Mouse (Mus musculus) MEL-GATA-1-ER (cell line): ENCODE measurements around the gene Csn1s2b.
"Not testable (repeated sequence)": the region's sequence is repeated elsewhere in the genome, so short reads cannot be mapped to it uniquely, and the experiment has no call there.

ENCODE experiments used
- DNase-seq: peaks from one replicate; pipeline ENCODE4 v3.0.0-alpha.2; 2012; ENCODE audit warnings: low read depth; ENCODE audit errors: extremely low read depth

The Csn1s2b gene

DNA sequence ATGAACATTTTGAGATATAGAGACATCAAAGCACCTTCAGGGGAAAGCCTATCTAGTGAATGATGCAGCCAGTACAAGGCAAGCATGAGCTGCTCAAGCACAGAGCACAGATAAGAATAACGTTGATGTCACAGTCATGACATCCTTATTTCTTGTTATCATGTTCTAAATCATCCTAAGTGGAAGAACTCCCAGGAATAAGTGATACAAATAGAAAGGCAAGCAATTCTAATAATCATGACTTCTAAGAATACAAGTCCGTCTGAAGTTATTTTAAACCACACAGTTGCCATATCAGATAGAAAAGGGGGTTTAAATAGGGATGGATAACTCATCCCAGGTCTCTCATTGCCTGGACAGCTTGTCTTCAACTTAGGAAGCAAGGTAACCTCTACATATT lies at the start of gene Csn1s2b:
TSS of gene Csn1s2b (plus strand) at position 301 of the 400 bp plus-strand sequence.
- DNase-seq: no peak

DNA sequence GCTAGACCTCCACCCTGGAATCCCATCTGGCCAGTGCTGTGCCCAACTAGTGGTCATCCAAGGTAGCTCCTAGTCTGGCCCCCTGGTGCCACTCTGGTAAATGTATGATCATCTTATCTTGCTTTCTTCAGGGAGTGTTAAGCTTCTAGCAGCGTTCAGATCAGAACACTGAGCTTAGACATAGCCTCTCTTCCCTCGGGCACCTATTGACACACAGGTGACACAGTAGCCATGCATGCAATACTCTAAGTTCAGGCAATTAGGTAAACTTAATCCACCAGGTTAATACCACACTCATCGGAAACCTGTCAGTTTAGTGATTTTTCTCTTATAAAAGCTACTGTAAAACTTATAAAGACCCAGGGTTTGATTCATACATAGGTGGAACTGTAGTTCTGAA lies 43.3 kb upstream of the Csn1s2b start:
- no peak for DNase-seq

DNA sequence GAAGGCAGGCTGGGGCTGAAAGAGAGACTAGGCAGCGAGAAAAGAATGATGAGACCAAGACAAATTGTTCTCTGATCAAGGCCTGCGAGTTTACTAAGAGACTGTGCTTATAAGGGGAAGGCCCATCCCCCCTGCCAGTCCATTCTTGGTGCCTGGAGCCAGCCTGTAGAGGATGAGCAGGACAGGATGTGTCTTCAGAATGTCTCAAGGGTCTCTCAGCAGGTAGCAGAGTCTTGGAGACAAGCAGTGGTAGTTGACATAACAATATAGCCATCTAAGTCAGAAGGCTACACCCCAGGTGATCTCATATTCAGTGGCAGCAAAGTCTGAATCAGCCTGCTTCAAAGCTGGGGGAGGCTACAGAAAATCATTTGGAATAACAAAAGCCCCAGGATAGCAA lies 35.7 kb upstream of the Csn1s2b start:
- not testable (repeated sequence) for DNase-seq

DNA sequence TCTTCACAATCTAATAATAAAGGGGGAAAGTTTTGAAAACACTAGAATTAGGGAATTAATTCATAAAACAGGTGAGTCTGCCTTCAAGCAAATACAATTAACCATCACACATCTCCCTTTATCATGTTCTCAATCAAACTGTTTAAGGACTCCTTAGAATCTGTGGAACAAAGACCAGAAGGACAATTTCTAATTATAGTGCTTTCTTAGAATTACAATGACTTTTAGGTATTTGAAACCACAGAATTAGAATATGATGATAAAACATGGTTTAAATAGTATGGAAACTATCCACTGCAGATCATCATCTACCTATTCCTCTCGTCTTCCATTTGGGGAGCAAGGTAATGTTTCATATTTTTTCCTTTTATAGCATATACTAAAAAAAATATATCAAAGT lies 33.6 kb upstream of the Csn1s2b start, which contains the start of gene Csn1s2a:
TSS of gene Csn1s2a (plus strand) at position 301 of the 400 bp plus-strand sequence.
- no peak for DNase-seq

DNA sequence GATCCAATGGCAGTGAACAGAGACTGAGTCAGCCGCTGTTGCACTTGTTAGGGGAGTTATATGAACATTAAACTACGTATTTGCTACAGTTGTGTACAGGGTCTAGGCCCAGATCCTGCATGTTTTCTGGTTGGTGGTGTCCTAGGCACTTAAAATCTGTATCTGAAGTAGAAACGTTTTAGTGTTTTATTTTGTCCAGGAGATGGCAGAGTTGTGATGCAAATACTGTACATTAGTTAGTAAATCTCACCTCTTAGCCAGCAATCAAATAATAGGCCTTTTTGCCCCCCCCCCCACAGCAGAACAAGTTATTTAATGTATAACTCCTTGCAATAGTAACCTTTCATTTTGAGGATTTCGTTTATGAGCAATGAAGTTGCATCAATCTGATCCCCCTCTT lies 25.2 kb upstream of the Csn1s2b start:
- DNase-seq: no peak

DNA sequence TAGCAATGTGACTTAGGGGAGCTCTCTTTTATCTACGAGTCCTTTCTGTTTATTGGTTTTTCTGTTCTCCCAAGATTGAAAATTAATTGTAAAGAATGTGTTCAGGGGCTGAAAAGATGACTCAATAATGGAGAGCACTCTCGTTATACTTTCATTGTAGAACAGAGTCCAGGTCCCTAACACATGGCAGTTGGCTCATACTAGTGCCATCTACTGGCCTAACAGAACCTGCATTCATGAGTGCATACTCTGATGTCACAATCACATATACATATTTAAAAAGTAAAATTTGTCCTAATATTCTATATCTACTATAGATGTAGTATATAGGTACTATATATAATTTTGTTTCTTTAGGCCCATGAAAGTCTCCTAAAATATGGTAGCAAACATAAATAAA lies 1.4 kb downstream of the Csn1s2b start:
- DNase-seq: no peak

DNA sequence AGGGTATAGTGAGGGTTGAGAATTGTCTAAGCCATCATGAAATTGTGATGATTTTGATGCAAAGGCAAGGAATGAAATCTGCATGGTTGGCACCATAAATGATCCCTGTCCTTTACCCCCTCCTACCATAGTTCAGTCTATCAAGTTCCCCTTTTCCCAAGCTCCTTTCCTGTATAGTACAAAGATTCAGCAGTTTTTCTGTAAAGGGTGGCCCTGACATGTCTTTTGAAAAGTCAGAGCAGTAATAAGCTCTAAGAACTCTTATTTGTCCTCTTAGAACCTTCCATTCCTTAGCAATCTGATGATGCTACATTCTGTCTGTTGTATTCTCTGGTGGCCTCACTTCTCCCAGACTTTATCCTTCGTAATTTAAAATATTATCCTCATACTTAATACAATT lies 17.5 kb downstream of the Csn1s2b start, which contains the start of gene Prr27:
TSS of gene Prr27 (plus strand) at position 301 of the 400 bp plus-strand sequence.
- no peak for DNase-seq

DNA sequence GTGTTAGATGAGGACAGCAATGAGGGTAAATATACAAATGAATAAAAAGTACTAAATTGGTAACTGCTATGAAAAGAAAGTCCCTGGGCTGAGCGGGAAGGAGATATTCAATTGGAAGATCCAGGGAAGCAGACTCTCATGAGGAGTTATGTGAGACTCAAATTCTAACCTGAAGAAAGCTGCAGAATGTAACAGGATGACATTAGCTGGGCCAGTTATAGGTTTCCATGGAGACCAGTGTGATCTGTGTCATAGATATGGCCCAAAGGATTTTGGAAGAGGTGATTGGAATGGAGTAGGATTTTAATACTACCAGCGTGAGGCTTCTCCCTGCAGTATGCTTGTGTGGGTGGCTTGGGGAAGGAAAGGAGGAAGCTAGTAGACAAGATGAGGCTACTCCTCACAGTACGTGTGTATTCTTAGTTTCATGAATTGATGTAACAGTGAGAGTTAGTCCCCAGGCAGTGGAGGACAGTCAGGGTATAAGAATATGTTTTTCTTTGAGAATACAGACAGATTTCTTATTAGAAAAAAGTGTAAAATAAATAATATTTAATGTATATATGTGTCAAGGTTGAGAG lies 47.3 kb downstream of the Csn1s2b start:
- DNase-seq: no peak

DNA sequence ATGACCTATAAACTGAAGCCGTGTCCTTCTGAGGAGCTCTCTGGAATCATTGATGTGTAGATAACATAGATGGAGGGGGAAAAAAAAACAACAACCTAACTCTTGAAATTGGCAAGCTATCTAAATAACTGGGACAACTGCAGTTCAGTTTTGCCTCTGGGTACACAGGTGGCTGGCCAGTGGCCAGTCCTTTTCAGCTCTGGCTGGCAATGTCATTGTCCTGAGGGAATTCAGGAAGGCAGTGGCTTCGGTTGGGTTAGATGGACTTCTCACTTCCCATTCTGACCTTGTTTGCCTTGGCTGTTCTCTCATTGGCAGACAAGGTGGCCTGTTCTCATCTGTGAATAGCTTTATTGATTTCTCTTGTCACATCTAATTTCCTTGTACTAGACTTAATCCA lies 62.2 kb downstream of the Csn1s2b start:
- no peak for DNase-seq

DNA sequence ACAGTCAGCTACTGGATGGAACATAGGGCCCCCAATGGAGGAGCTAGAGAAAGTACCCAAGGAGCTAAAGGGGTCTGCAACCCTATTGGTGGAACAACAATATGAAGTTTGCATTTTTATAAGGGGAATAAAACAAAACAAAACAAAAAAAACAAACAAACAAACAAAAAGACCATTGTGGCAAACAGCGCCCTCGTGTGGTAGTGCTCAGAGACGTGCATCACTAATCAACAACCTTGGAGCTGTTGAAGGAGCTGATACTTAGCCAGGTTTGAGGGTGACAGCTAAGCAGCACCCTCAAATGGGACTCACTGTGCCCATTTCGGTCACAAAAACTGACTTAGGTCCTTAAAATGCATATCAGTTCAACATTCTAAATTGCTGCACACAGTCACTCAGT lies 63.5 kb downstream of the Csn1s2b start:
- DNase-seq: no peak
